Mouse (Mus musculus): ENCODE data around the gene Sprr2a3. TPM values are rescaled to one million over a fixed set of nuclear protein-coding genes. Genes with fewer than 3 reads are reported as not detected.

Sprr2a3 gene
- total RNA-seq, 2 experiments from 2014 or later, result not detected

DNA sequence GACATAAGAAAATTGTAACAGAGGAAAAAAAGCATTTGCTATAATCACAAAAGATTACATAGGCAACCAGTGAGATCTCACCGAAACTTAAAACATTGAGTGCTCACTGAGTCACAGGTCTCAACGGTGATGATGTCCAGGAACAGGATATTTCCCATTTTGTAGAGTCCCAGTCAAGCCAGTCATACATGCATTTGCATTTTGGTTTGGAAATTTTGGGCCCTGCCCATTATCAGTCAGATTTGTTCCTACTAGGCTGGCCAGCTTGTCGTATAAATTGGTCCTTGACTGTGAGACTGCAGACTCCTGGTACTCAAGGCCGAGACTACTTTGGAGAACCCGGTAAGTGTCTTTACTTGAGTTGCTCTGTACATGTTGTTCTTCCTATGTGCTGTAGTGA is 53.6 kb downstream of the Sprr2a3 start, which contains the start of gene Sprr2d:
Gene Sprr2d, plus strand, starts transcription at position 301 of the 400 bp plus-strand sequence.
- intact Hi-C loops (cut with DNase I), result no loop called here

More for the DNA sequence above, 53.6 kb downstream of the Sprr2a3 start, which contains the start of gene Sprr2d:
- no peak for DNase-seq (ENCODE audit: low spot score)

Other genes starting within 250 kb of the Sprr2a3 start
- gene Lor, start 202.3 kb upstream of the Sprr2a3 start, total RNA-seq (2021), result not detected
- not detected for gene Prr9, start 161.5 kb upstream of the Sprr2a3 start, total RNA-seq (2021)
- not detected for gene Lelp1, start 142.7 kb upstream of the Sprr2a3 start, total RNA-seq (2021)
- not detected for gene Sprr2a1, start 69.6 kb upstream of the Sprr2a3 start, total RNA-seq (2021)
- 1 to 10 TPM; 1.1 to 1.5 TPM for gene Sprr2a2, start 69.5 kb upstream of the Sprr2a3 start, total RNA-seq (2021)
- gene Sprr2b, start 31.2 kb downstream of the Sprr2a3 start, total RNA-seq (2021), result not detected
- gene Sprr2d, start 53.7 kb downstream of the Sprr2a3 start, total RNA-seq (2021), result not detected
- not detected for gene Sprr2e, start 66.7 kb downstream of the Sprr2a3 start, total RNA-seq (2021)
- gene Sprr2f, start 79.8 kb downstream of the Sprr2a3 start, total RNA-seq (2021), result not detected
- not detected for gene Sprr2h, start 100.3 kb downstream of the Sprr2a3 start, total RNA-seq (2021)
- gene Sprr2i, start 122.6 kb downstream of the Sprr2a3 start, total RNA-seq (2021), result not detected
- not detected for gene Sprr2j-ps, start 132.7 kb downstream of the Sprr2a3 start, total RNA-seq (2021)
- gene Gm9774, start 144.0 kb downstream of the Sprr2a3 start, total RNA-seq (2021), result 1 to 10 TPM; 2.8 to 4.8 TPM
- not detected for gene Sprr2k, start 147.2 kb downstream of the Sprr2a3 start, total RNA-seq (2021)
- gene Sprr1b, start 153.4 kb downstream of the Sprr2a3 start, total RNA-seq (2021), result not detected
- gene Sprr3, start 173.3 kb downstream of the Sprr2a3 start, total RNA-seq (2021), result not detected
- gene Sprr1a, start 200.5 kb downstream of the Sprr2a3 start, total RNA-seq (2021), result not detected
- gene Sprr4, start 215.1 kb downstream of the Sprr2a3 start, total RNA-seq (2021), result not detected
- gene 2310046K23Rik, start 249.1 kb downstream of the Sprr2a3 start, total RNA-seq (2021), result not detected